Mouse (Mus musculus): ENCODE measurements around the gene Adamtsl1. TPM values are rescaled to one million over a fixed set of nuclear protein-coding genes. Genes with fewer than 3 reads are reported as not detected.

The Adamtsl1 gene
- total and polyA plus RNA-seq, 2 experiments from 2014 or later = 4.2 to 12.6 TPM

GRCm38 (mm10) chr4:86191195-86191594 lies 677.2 kb downstream of the Adamtsl1 start:
- H3K4me1 ChIP-seq (ENCODE audit: insufficient read depth) = no peaks in the 10 kb centered on the region
- WGBS = 87% methylated on average over 5 of the region's 5 CpGs
- H3K9me3 ChIP-seq (ENCODE audit: low read length) = no peaks in the 10 kb centered on the region
- H3K9ac ChIP-seq = no peak overlapping the region
- DNase-seq = no peak
- H3K36me3 ChIP-seq (ENCODE audit: insufficient read depth) = no peaks in the 10 kb centered on the region
- H3K27me3 ChIP-seq (ENCODE audit: insufficient read depth, low read length) = no peaks in the 10 kb centered on the region
- no peak overlapping the region for H3K27ac ChIP-seq (ENCODE audit: low read depth, low read length)
- no peak for ATAC-seq
- no peak overlapping the region for H3K4me2 ChIP-seq (ENCODE audit: low read depth)
- H3K4me3 ChIP-seq (ENCODE audit: low read depth, low read length) = no peak overlapping the region
- TF ChIP-seq CTCF (IDR thresholded peaks at IDR 0.05; ENCODE audit: low read depth) = no peak

- Histone ChIP-seq H3K27ac (ENCODE audit: low read depth, low read length) (no peak overlapping the region), H3K9me3 (ENCODE audit: low read length) (no peaks in the 10 kb centered on the region), H3K9ac (no peak overlapping the region), H3K4me1 (ENCODE audit: insufficient read depth) (no peaks in the 10 kb centered on the region), H3K27me3 (ENCODE audit: insufficient read depth, low read length) (no peaks in the 10 kb centered on the region), H3K4me3 (ENCODE audit: low read depth, low read length) (no peak overlapping the region), H3K4me2 (ENCODE audit: low read depth) (no peak overlapping the region), H3K36me3 (ENCODE audit: insufficient read depth) (no peaks in the 10 kb centered on the region)
- ATAC-seq (no peak), DNase-seq (no peak)
- 81% methylated on average over 7 of the region's 7 CpGs for WGBS
- no peak for TF ChIP-seq CTCF (IDR thresholded peaks at IDR 0.05; ENCODE audit: low read depth)
Measured at GRCm38 (mm10) chr4:86201766-86202165, 687.8 kb downstream of the Adamtsl1 start.

DNA sequence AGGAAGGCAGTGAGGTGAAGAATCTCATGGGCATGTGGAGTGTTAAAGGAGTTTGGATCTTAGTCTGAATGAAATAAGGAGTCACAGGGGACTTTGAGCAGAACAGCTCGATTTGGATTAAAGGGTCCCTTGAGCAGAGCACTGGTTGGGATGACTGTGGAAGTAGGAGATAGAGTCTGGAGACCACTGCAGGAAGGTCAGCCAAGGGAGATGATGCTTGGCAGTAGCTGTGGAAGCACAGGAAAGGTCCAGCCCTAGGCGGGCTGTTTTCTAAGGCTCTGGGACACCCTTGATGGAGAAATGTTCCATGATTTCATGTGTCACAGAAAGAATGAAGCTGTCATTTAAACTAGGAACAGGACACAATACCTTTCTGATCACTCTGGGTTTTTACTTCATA lies 689.3 kb downstream of the Adamtsl1 start:
- Histone ChIP-seq H3K4me2 (ENCODE audit: low read depth) (no peak overlapping the region), H3K9me3 (ENCODE audit: low read length) (no peaks in the 10 kb centered on the region), H3K4me3 (ENCODE audit: low read depth, low read length) (no peak overlapping the region), H3K9ac (no peak overlapping the region), H3K36me3 (ENCODE audit: insufficient read depth) (no peaks in the 10 kb centered on the region), H3K27ac (ENCODE audit: low read depth, low read length) (no peak overlapping the region), H3K27me3 (ENCODE audit: insufficient read depth, low read length) (no peaks in the 10 kb centered on the region), H3K4me1 (ENCODE audit: insufficient read depth) (no peaks in the 10 kb centered on the region)
- WGBS = 90% methylated on average over 2 of the region's 2 CpGs
- no peak for TF ChIP-seq CTCF (IDR thresholded peaks at IDR 0.05; ENCODE audit: low read depth)
- DNase-seq = no peak
- no peak for ATAC-seq

DNA sequence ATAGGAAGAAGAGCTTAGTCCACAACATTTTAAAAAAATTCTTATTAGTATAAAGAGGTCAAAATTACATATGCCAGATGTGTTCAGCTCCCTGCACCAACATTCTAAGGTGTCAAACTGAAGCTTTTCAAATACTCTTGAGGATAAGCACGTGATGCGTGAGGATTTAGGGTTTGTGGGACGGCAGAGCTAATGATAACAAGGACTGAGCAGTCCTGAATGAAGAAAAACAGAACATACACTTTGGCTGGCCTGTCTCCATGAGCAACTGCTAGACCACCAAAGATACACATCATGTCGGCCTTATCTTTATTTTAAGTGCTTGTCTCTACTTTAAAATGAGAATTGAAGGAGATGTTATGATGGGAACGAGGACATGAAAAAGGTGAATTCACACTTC lies 710.9 kb downstream of the Adamtsl1 start:
- WGBS = 85% methylated on average over 5 of the region's 5 CpGs
- H3K27me3 ChIP-seq (ENCODE audit: insufficient read depth, low read length) = no peaks in the 10 kb centered on the region
- no peaks in the 10 kb centered on the region for H3K4me1 ChIP-seq (ENCODE audit: insufficient read depth)
- no peak overlapping the region for H3K4me3 ChIP-seq (ENCODE audit: low read depth, low read length)
- DNase-seq (no peak), ATAC-seq (no peak)
- H3K36me3 ChIP-seq (ENCODE audit: insufficient read depth) = no peaks in the 10 kb centered on the region
- no peak overlapping the region for H3K9ac ChIP-seq
- H3K9me3 ChIP-seq (ENCODE audit: low read length) = no peaks in the 10 kb centered on the region
- H3K4me2 ChIP-seq (ENCODE audit: low read depth) = no peak overlapping the region
- H3K27ac ChIP-seq (ENCODE audit: low read depth, low read length) = no peak overlapping the region
- TF ChIP-seq CTCF (IDR thresholded peaks at IDR 0.05; ENCODE audit: low read depth) = no peak

- Histone ChIP-seq H3K4me1 (ENCODE audit: insufficient read depth) (no peaks in the 10 kb centered on the region), H3K4me2 (ENCODE audit: low read depth) (no peak overlapping the region), H3K9ac (no peak overlapping the region), H3K4me3 (ENCODE audit: low read depth, low read length) (no peak overlapping the region), H3K27ac (ENCODE audit: low read depth, low read length) (no peak overlapping the region), H3K9me3 (ENCODE audit: low read length) (no peaks in the 10 kb centered on the region), H3K27me3 (ENCODE audit: insufficient read depth, low read length) (no peaks in the 10 kb centered on the region), H3K36me3 (ENCODE audit: insufficient read depth) (no peaks in the 10 kb centered on the region)
- DNase-seq (peak; percentile 12), ATAC-seq (no peak)
- WGBS = 58% methylated on average over 1 of the region's 1 CpGs
- no peak for TF ChIP-seq CTCF (IDR thresholded peaks at IDR 0.05; ENCODE audit: low read depth)
Measured at GRCm38 (mm10) chr4:86227096-86227495, 713.1 kb downstream of the Adamtsl1 start.

GRCm38 (mm10) chr4:86233197-86233596 lies 719.2 kb downstream of the Adamtsl1 start:
- ATAC-seq (no peak), DNase-seq (no peak)
- Histone ChIP-seq H3K4me1 (ENCODE audit: insufficient read depth) (no peaks in the 10 kb centered on the region), H3K27ac (ENCODE audit: low read depth, low read length) (no peak overlapping the region), H3K36me3 (ENCODE audit: insufficient read depth) (no peaks in the 10 kb centered on the region), H3K4me3 (ENCODE audit: low read depth, low read length) (no peak overlapping the region), H3K27me3 (ENCODE audit: insufficient read depth, low read length) (no peaks in the 10 kb centered on the region), H3K9ac (no peak overlapping the region), H3K9me3 (ENCODE audit: low read length) (no peaks in the 10 kb centered on the region), H3K4me2 (ENCODE audit: low read depth) (no peak overlapping the region)
- 64% methylated on average over 3 of the region's 3 CpGs for WGBS
- no peak for TF ChIP-seq CTCF (IDR thresholded peaks at IDR 0.05; ENCODE audit: low read depth)

DNA sequence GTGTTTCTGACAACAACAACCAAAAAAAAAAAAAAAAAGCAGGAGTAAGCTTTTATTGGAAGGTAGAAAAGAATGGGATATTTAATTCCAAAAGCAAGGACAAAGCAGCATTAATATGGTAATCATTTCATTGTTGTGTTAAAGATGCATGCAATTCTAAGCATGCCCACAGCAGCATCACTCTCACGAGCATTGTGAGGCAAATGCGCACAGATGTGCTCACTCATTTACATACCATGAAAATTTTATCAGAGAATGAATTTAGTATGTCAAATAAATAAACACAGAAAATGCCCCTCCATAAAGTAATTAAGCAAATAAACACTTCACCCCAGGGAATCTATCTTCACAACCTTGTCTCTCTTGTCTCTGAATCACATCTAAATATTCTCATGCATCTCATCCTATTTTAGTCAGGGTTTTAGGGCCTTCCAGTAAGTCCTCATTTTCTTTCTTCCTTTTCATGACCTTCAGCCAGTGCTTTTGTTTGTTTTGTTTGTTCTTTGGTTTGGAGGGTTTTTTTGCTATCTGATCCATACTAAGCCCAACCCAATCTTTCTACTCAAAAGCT lies 728.0 kb downstream of the Adamtsl1 start:
- no peaks in the 10 kb centered on the region for H3K4me1 ChIP-seq (ENCODE audit: insufficient read depth)
- ATAC-seq (peak; percentile 58; the same call in 1 of the 2 replicates), DNase-seq (no peak)
- no peaks in the 10 kb centered on the region for H3K9me3 ChIP-seq (ENCODE audit: low read length)
- H3K9ac ChIP-seq = no peak overlapping the region
- no peaks in the 10 kb centered on the region for H3K36me3 ChIP-seq (ENCODE audit: insufficient read depth)
- no peak overlapping the region for H3K4me2 ChIP-seq (ENCODE audit: low read depth)
- WGBS = 32% methylated on average over 2 of the region's 2 CpGs
- H3K27me3 ChIP-seq (ENCODE audit: insufficient read depth, low read length) = no peaks in the 10 kb centered on the region
- no peak overlapping the region for H3K27ac ChIP-seq (ENCODE audit: low read depth, low read length)
- no peak overlapping the region for H3K4me3 ChIP-seq (ENCODE audit: low read depth, low read length)
- TF ChIP-seq CTCF (IDR thresholded peaks at IDR 0.05; ENCODE audit: low read depth) = no peak

Data from forebrain, postnatal 0 days (tissue).